Mouse (Mus musculus): ENCODE data around the gene Rad21l.

The Rad21l gene

GRCm38 (mm10) chr2:151668433-151668832 is at the start of gene Rad21l:
TSS of gene Rad21l (minus strand) at chr2:151668533.
- no peak for TF ChIP-seq GATA4 (IDR thresholded peaks at IDR 0.05; ENCODE audit: insufficient replicate concordance, low read length)

- no peak for TF ChIP-seq GATA4 (IDR thresholded peaks at IDR 0.05; ENCODE audit: insufficient replicate concordance, low read length)
Measured at GRCm38 (mm10) chr2:151716318-151717055, 48.2 kb upstream of the Rad21l start.

- TF ChIP-seq GATA4 (IDR thresholded peaks at IDR 0.05; ENCODE audit: insufficient replicate concordance, low read length), result no peak
Measured at GRCm38 (mm10) chr2:151715526-151715925, 47.2 kb upstream of the Rad21l start.

- TF ChIP-seq GATA4 (IDR thresholded peaks at IDR 0.05; ENCODE audit: insufficient replicate concordance, low read length), result no peak
Measured at GRCm38 (mm10) chr2:151712647-151713046, 44.3 kb upstream of the Rad21l start.

GRCm38 (mm10) chr2:151702851-151703190 is 34.5 kb upstream of the Rad21l start:
- TF ChIP-seq GATA4 (IDR thresholded peaks at IDR 0.05; ENCODE audit: insufficient replicate concordance, low read length), result no peak

- no peak for TF ChIP-seq GATA4 (IDR thresholded peaks at IDR 0.05; ENCODE audit: insufficient replicate concordance, low read length)
Measured at GRCm38 (mm10) chr2:151702146-151702850, 34.0 kb upstream of the Rad21l start.

- no peak for TF ChIP-seq GATA4 (IDR thresholded peaks at IDR 0.05; ENCODE audit: insufficient replicate concordance, low read length)
Measured at GRCm38 (mm10) chr2:151701231-151702145, 33.2 kb upstream of the Rad21l start, which contains the start of gene Tmem74b. TSS of gene Tmem74b (plus strand) at chr2:151702008.

- no peak for TF ChIP-seq GATA4 (IDR thresholded peaks at IDR 0.05; ENCODE audit: insufficient replicate concordance, low read length)
Measured at GRCm38 (mm10) chr2:151682976-151683375, 14.6 kb upstream of the Rad21l start.

GRCm38 (mm10) chr2:151682357-151682756 is 14.0 kb upstream of the Rad21l start:
- no peak for TF ChIP-seq GATA4 (IDR thresholded peaks at IDR 0.05; ENCODE audit: insufficient replicate concordance, low read length)

- no peak for TF ChIP-seq GATA4 (IDR thresholded peaks at IDR 0.05; ENCODE audit: insufficient replicate concordance, low read length)
Measured at GRCm38 (mm10) chr2:151676234-151676633, 7.9 kb upstream of the Rad21l start.

GRCm38 (mm10) chr2:151670968-151671329 is 2.6 kb upstream of the Rad21l start:
- no peak for TF ChIP-seq GATA4 (IDR thresholded peaks at IDR 0.05; ENCODE audit: insufficient replicate concordance, low read length)

GRCm38 (mm10) chr2:151670026-151670967 is 2.0 kb upstream of the Rad21l start:
- TF ChIP-seq GATA4 (IDR thresholded peaks at IDR 0.05; ENCODE audit: insufficient replicate concordance, low read length), result no peak

- TF ChIP-seq GATA4 (IDR thresholded peaks at IDR 0.05; ENCODE audit: insufficient replicate concordance, low read length), result no peak
Measured at GRCm38 (mm10) chr2:151652053-151652452, 16.3 kb downstream of the Rad21l start.

- TF ChIP-seq GATA4 (IDR thresholded peaks at IDR 0.05; ENCODE audit: insufficient replicate concordance, low read length), result no peak
Measured at GRCm38 (mm10) chr2:151636015-151636402, 32.3 kb downstream of the Rad21l start.
